Mouse (Mus musculus): ENCODE measurements around the gene Man2a1. TPM values are rescaled to one million over a fixed set of nuclear protein-coding genes. Genes with fewer than 3 reads are reported as not detected.

The Man2a1 gene
- polyA plus RNA-seq, 1 experiment from 2014 or later, result 12.6 TPM

- no peak overlapping the region for H3K9ac ChIP-seq (ENCODE audit: low read length)
- no peak overlapping the region for H3K27ac ChIP-seq (ENCODE audit: low read depth)
- H3K4me3 ChIP-seq (ENCODE audit: low read depth, low read length), result no peak overlapping the region
- 91% methylated on average over 9 of the region's 9 CpGs for WGBS
- H3K9me3 ChIP-seq (ENCODE audit: control insufficient read depth, low read length), result 0 out of 2 replicates have a peak, but pooled peaks cover 4% of the 10 kb centered on the region
- no peaks in the 10 kb centered on the region for H3K27me3 ChIP-seq (replicated peaks; ENCODE audit: control insufficient read depth, insufficient read depth, low read length)
- H3K4me2 ChIP-seq (ENCODE audit: low read length), result no peak overlapping the region
- H3K36me3 ChIP-seq (ENCODE audit: control insufficient read depth, insufficient read depth, low read length), result peaks cover 35% of the 10 kb centered on the region
- ATAC-seq (replicated peaks; ENCODE audit: low FRiP score, low TSS enrichment, low read depth) (no peak), DNase-seq (ENCODE audit: low spot score) (peak; percentile 24)
- H3K4me1 ChIP-seq (replicated peaks; ENCODE audit: control insufficient read depth, insufficient read depth, low read length), result no peaks in the 10 kb centered on the region
Observed at GRCm38 (mm10) chr17:64650702-64651101, 50.2 kb downstream of the Man2a1 start.

GRCm38 (mm10) chr17:64653621-64654020, 53.1 kb downstream of the Man2a1 start:
- H3K9ac ChIP-seq (ENCODE audit: low read length), result no peak overlapping the region
- peaks cover 39% of the 10 kb centered on the region for H3K36me3 ChIP-seq (ENCODE audit: control insufficient read depth, insufficient read depth, low read length)
- 96% methylated on average over 2 of the region's 2 CpGs for WGBS
- H3K4me3 ChIP-seq (ENCODE audit: low read depth, low read length), result no peak overlapping the region
- H3K4me1 ChIP-seq (replicated peaks; ENCODE audit: control insufficient read depth, insufficient read depth, low read length), result no peaks in the 10 kb centered on the region
- ATAC-seq (replicated peaks; ENCODE audit: low FRiP score, low TSS enrichment, low read depth) (no peak), DNase-seq (ENCODE audit: low spot score) (peak; percentile 25)
- no peaks in the 10 kb centered on the region for H3K27me3 ChIP-seq (replicated peaks; ENCODE audit: control insufficient read depth, insufficient read depth, low read length)
- H3K9me3 ChIP-seq (ENCODE audit: control insufficient read depth, low read length), result 0 out of 2 replicates have a peak, but pooled peaks cover 4% of the 10 kb centered on the region
- no peak overlapping the region for H3K4me2 ChIP-seq (ENCODE audit: low read length)
- H3K27ac ChIP-seq (ENCODE audit: low read depth), result no peak overlapping the region

- no peaks in the 10 kb centered on the region for H3K4me1 ChIP-seq (replicated peaks; ENCODE audit: control insufficient read depth, insufficient read depth, low read length)
- no peaks in the 10 kb centered on the region for H3K9me3 ChIP-seq (ENCODE audit: control insufficient read depth, low read length)
- no peak overlapping the region for H3K4me3 ChIP-seq (ENCODE audit: low read depth, low read length)
- no peak overlapping the region for H3K4me2 ChIP-seq (ENCODE audit: low read length)
- ATAC-seq (replicated peaks; ENCODE audit: low FRiP score, low TSS enrichment, low read depth) (no peak), DNase-seq (ENCODE audit: low spot score) (no peak)
- H3K36me3 ChIP-seq (ENCODE audit: control insufficient read depth, insufficient read depth, low read length), result peaks cover 21% of the 10 kb centered on the region
- 78% methylated on average over 4 of the region's 4 CpGs for WGBS
- H3K27ac ChIP-seq (ENCODE audit: low read depth), result no peak overlapping the region
- H3K9ac ChIP-seq (ENCODE audit: low read length), result no peak overlapping the region
- H3K27me3 ChIP-seq (replicated peaks; ENCODE audit: control insufficient read depth, insufficient read depth, low read length), result no peaks in the 10 kb centered on the region
Observed at GRCm38 (mm10) chr17:64659682-64660081, 59.1 kb downstream of the Man2a1 start.

- H3K4me1 ChIP-seq (replicated peaks; ENCODE audit: control insufficient read depth, insufficient read depth, low read length), result no peaks in the 10 kb centered on the region
- no peak overlapping the region for H3K4me3 ChIP-seq (ENCODE audit: low read depth, low read length)
- DNase-seq (ENCODE audit: low spot score) (no peak), ATAC-seq (replicated peaks; ENCODE audit: low FRiP score, low TSS enrichment, low read depth) (no peak)
- peaks cover 30% of the 10 kb centered on the region for H3K36me3 ChIP-seq (ENCODE audit: control insufficient read depth, insufficient read depth, low read length)
- no peak overlapping the region for H3K9ac ChIP-seq (ENCODE audit: low read length)
- no peak overlapping the region for H3K27ac ChIP-seq (ENCODE audit: low read depth)
- WGBS, result 93% methylated on average over 4 of the region's 4 CpGs
- H3K27me3 ChIP-seq (replicated peaks; ENCODE audit: control insufficient read depth, insufficient read depth, low read length), result no peaks in the 10 kb centered on the region
- no peaks in the 10 kb centered on the region for H3K9me3 ChIP-seq (ENCODE audit: control insufficient read depth, low read length)
- no peak overlapping the region for H3K4me2 ChIP-seq (ENCODE audit: low read length)
Observed at GRCm38 (mm10) chr17:64666518-64666917, 66.0 kb downstream of the Man2a1 start.

GRCm38 (mm10) chr17:64668504-64668903, 68.0 kb downstream of the Man2a1 start:
- Histone ChIP-seq H3K27me3 (replicated peaks; ENCODE audit: control insufficient read depth, insufficient read depth, low read length) (no peaks in the 10 kb centered on the region), H3K4me1 (replicated peaks; ENCODE audit: control insufficient read depth, insufficient read depth, low read length) (no peaks in the 10 kb centered on the region), H3K27ac (ENCODE audit: low read depth) (no peak overlapping the region), H3K4me2 (ENCODE audit: low read length) (no peak overlapping the region), H3K4me3 (ENCODE audit: low read depth, low read length) (no peak overlapping the region), H3K9me3 (ENCODE audit: control insufficient read depth, low read length) (no peaks in the 10 kb centered on the region), H3K36me3 (ENCODE audit: control insufficient read depth, insufficient read depth, low read length) (peaks cover 44% of the 10 kb centered on the region), H3K9ac (ENCODE audit: low read length) (no peak overlapping the region)
- 79% methylated on average over 5 of the region's 5 CpGs for WGBS
- ATAC-seq (replicated peaks; ENCODE audit: low FRiP score, low TSS enrichment, low read depth), result no peak
- no peak for DNase-seq (ENCODE audit: low spot score)

GRCm38 (mm10) chr17:64674401-64674800, 73.9 kb downstream of the Man2a1 start:
- Histone ChIP-seq H3K27me3 (replicated peaks; ENCODE audit: control insufficient read depth, insufficient read depth, low read length) (no peaks in the 10 kb centered on the region), H3K4me1 (replicated peaks; ENCODE audit: control insufficient read depth, insufficient read depth, low read length) (peaks cover 12% of the 10 kb centered on the region; the same call in 1 of the 2 replicates), H3K4me2 (ENCODE audit: low read length) (no peak overlapping the region), H3K9ac (ENCODE audit: low read length) (no peak overlapping the region), H3K4me3 (ENCODE audit: low read depth, low read length) (no peak overlapping the region), H3K9me3 (ENCODE audit: control insufficient read depth, low read length) (no peaks in the 10 kb centered on the region), H3K27ac (ENCODE audit: low read depth) (no peak overlapping the region), H3K36me3 (ENCODE audit: control insufficient read depth, insufficient read depth, low read length) (peaks cover 50% of the 10 kb centered on the region)
- DNase-seq (ENCODE audit: low spot score), result no peak
- 91% methylated on average over 1 of the region's 1 CpGs for WGBS
- ATAC-seq (replicated peaks; ENCODE audit: low FRiP score, low TSS enrichment, low read depth), result no peak

- ATAC-seq (replicated peaks; ENCODE audit: low FRiP score, low TSS enrichment, low read depth) (no peak), DNase-seq (ENCODE audit: low spot score) (no peak)
- Histone ChIP-seq H3K27me3 (replicated peaks; ENCODE audit: control insufficient read depth, insufficient read depth, low read length) (no peaks in the 10 kb centered on the region), H3K4me2 (ENCODE audit: low read length) (no peak overlapping the region), H3K9ac (ENCODE audit: low read length) (no peak overlapping the region), H3K9me3 (ENCODE audit: control insufficient read depth, low read length) (no peaks in the 10 kb centered on the region), H3K36me3 (ENCODE audit: control insufficient read depth, insufficient read depth, low read length) (peaks cover 46% of the 10 kb centered on the region), H3K4me1 (replicated peaks; ENCODE audit: control insufficient read depth, insufficient read depth, low read length) (peaks cover 12% of the 10 kb centered on the region; the same call in 1 of the 2 replicates), H3K4me3 (ENCODE audit: low read depth, low read length) (no peak overlapping the region), H3K27ac (ENCODE audit: low read depth) (no peak overlapping the region)
- WGBS, result 89% methylated on average over 6 of the region's 6 CpGs
Observed at GRCm38 (mm10) chr17:64674980-64675379, 74.4 kb downstream of the Man2a1 start.

- Histone ChIP-seq H3K4me3 (ENCODE audit: low read depth, low read length) (no peak overlapping the region), H3K27ac (ENCODE audit: low read depth) (no peak overlapping the region), H3K27me3 (replicated peaks; ENCODE audit: control insufficient read depth, insufficient read depth, low read length) (no peaks in the 10 kb centered on the region), H3K9me3 (ENCODE audit: control insufficient read depth, low read length) (no peaks in the 10 kb centered on the region), H3K9ac (ENCODE audit: low read length) (no peak overlapping the region), H3K4me1 (replicated peaks; ENCODE audit: control insufficient read depth, insufficient read depth, low read length) (peaks cover 12% of the 10 kb centered on the region; the same call in 1 of the 2 replicates), H3K4me2 (ENCODE audit: low read length) (no peak overlapping the region), H3K36me3 (ENCODE audit: control insufficient read depth, insufficient read depth, low read length) (peaks cover 37% of the 10 kb centered on the region)
- peak; percentile 43; the same call in 1 of the 2 replicates for ATAC-seq (replicated peaks; ENCODE audit: low FRiP score, low TSS enrichment, low read depth)
- DNase-seq (ENCODE audit: low spot score), result peak; percentile 56
- 42% methylated on average over 10 of the region's 10 CpGs for whole genome bisulfite sequencing
Observed at GRCm38 (mm10) chr17:64676735-64677469, 76.4 kb downstream of the Man2a1 start.

- no peaks in the 10 kb centered on the region for H3K9me3 ChIP-seq (ENCODE audit: control insufficient read depth, low read length)
- 77% methylated on average over 3 of the region's 3 CpGs for WGBS
- H3K27ac ChIP-seq (ENCODE audit: low read depth), result no peak overlapping the region
- DNase-seq (ENCODE audit: low spot score), result no peak
- H3K9ac ChIP-seq (ENCODE audit: low read length), result no peak overlapping the region
- H3K4me1 ChIP-seq (replicated peaks; ENCODE audit: control insufficient read depth, insufficient read depth, low read length), result peaks cover 12% of the 10 kb centered on the region; the same call in 1 of the 2 replicates
- peaks cover 23% of the 10 kb centered on the region for H3K36me3 ChIP-seq (ENCODE audit: control insufficient read depth, insufficient read depth, low read length)
- H3K4me3 ChIP-seq (ENCODE audit: low read depth, low read length), result no peak overlapping the region
- H3K27me3 ChIP-seq (replicated peaks; ENCODE audit: control insufficient read depth, insufficient read depth, low read length), result no peaks in the 10 kb centered on the region
- H3K4me2 ChIP-seq (ENCODE audit: low read length), result no peak overlapping the region
- no peak for ATAC-seq (replicated peaks; ENCODE audit: low FRiP score, low TSS enrichment, low read depth)
Observed at GRCm38 (mm10) chr17:64681461-64681860, 80.9 kb downstream of the Man2a1 start.

All from intestine, embryonic 14.5 days (tissue).